8 mouse cellular contexts compared by ENCODE assay signal in genomic region chr12:84218289-84219120, GRCm38 (mm10). TPM values are rescaled to one million over a fixed set of nuclear protein-coding genes. Genes with fewer than 3 reads are reported as not detected.
DNase-seq lines count a peak whose midpoint lies in the region; ATAC-seq lines count a peak whose summit lies in the region.

Gene Elmsan1, minus strand, starts transcription at chr12:84218881.

- under 1% methylated on average over 73 of the region's 82 CpGs for WGBS in hindbrain, embryonic 16.5 days
- 1% methylated on average over 80 of the region's 82 CpGs for WGBS in macrophage (ENCODE audit: missing documents)

- H3K79me2 ChIP-seq in macrophage (ENCODE audit: inconsistent target): peaks cover 37% of the 10 kb centered on the region

- ATAC-seq in hindbrain, embryonic 16.5 days: peak; percentile 83

- no peaks in the 10 kb centered on the region for H3K36me3 ChIP-seq in hindbrain, embryonic 16.5 days (ENCODE audit: control insufficient read depth, insufficient read depth, low read length)
- 0 out of 2 replicates have a peak, but pooled peaks cover 8% of the 10 kb centered on the region for H3K36me3 ChIP-seq in macrophage (ENCODE audit: inconsistent target)

- peak within 1 kb of the TSS; percentile 74 for H3K9ac ChIP-seq in hindbrain, embryonic 16.5 days (ENCODE audit: low read depth, low read length)

- H3K27me3 ChIP-seq in hindbrain, embryonic 16.5 days (replicated peaks; ENCODE audit: control insufficient read depth, insufficient read depth, low read length): no peaks in the 10 kb centered on the region

- H3K27ac ChIP-seq in hindbrain, embryonic 16.5 days (ENCODE audit: low read depth, low read length): peak within 1 kb of the TSS; percentile 69
- H3K27ac ChIP-seq in macrophage: peak within 1 kb of the TSS; percentile 66

- no peaks in the 10 kb centered on the region for H3K9me3 ChIP-seq in hindbrain, embryonic 16.5 days (ENCODE audit: control insufficient read depth, low read length)

- peak; percentile 86 for DNase-seq in T-cell, adult 2 months (ENCODE audit: low spot score)
- DNase-seq in cerebellum, postnatal 36 days: peak; percentile 52 to 61
- DNase-seq in gastrocnemius, postnatal 10 days: peak; percentile 80
- peak in 1 of 2 experiments; percentile 61 for DNase-seq in left cerebral cortex, adult 8-10 months (ENCODE audit: low spot score in 2 of 2)
- DNase-seq in right cerebral cortex, adult 18-20 months: peak; percentile 60
- DNase-seq in urinary bladder, adult 2 months (ENCODE audit: low spot score): peak; percentile 82

- peak within 1 kb of the TSS; percentile 70 for H3K4me3 ChIP-seq in hindbrain, embryonic 16.5 days (ENCODE audit: low read length)
- H3K4me3 ChIP-seq in macrophage (ENCODE audit: inconsistent target): peak within 1 kb of the TSS; percentile 47

- peaks cover 20% of the 10 kb centered on the region for H3K4me1 ChIP-seq in hindbrain, embryonic 16.5 days (ENCODE audit: control insufficient read depth, insufficient read depth, low read depth, low read length)

- H3K4me2 ChIP-seq in hindbrain, embryonic 16.5 days (ENCODE audit: low read length): peak within 1 kb of the TSS; percentile 96

RNA-seq across cellular contexts. Expression of gene Elmsan1, which starts in this region (rescaled TPM):
- 10 to 100 TPM; 15.6 to 18.5 TPM for total RNA-seq in gastrocnemius, postnatal 10 days (2021)
- polyA plus RNA-seq in hindbrain, embryonic 16.5 days (2015; fragmentation: Nextera tagmentation; extraction: Ambion mirVana): 3.1 and 4.3 TPM in 2 replicates
- total RNA-seq in left cerebral cortex, adult 8-10 months (2022): 10 to 100 TPM; 17.8 to 23.3 (median 20.3) TPM
- total RNA-seq in macrophage (2018; cell fraction: chromatin; rRNA removed): 100 to 1,000 TPM in 11 of 26 experiments, 10 to 100 TPM in 15; 35.5 to 286 (median 91.6) TPM
- 10 to 100 TPM; 12.1 to 56.7 (median 24.1) TPM for total RNA-seq in macrophage (2018; cell fraction: cytosol; rRNA removed)
- 100 to 1,000 TPM in 4 of 26 experiments, 10 to 100 TPM in 22; 27.9 to 188 (median 59.0) TPM for total RNA-seq in macrophage (2018; cell fraction: nucleus; rRNA removed)
- polyA plus RNA-seq in macrophage (2018): 11.0 to 13.7 TPM (median 13.5 TPM) in 3 replicates
- 11.9 and 16.0 TPM in 2 replicates for polyA plus RNA-seq in urinary bladder, adult 2 months (2012; rRNA removed)
